Mouse (Mus musculus) mesoderm, embryonic 11.5 days (tissue): ENCODE measurements at regions not wholly inside any gene's neighbourhood (a gene's known extent, or its start where the extent isn't known, plus 50 kb on each side); places are given as distances from the start of the nearest gene placed in this dataset.
"Not testable (repeated sequence)": the region's sequence is repeated elsewhere in the genome, so short reads cannot be mapped to it uniquely, and the experiment has no call there.

Source experiments
- DNase-seq: peaks from one replicate; pipeline ENCODE4 v3.0.0-alpha.2; 2012; ENCODE audit warnings: low read depth, low spot score

GRCm38 (mm10) chr13:115911524-115912459, 397.7 kb downstream of the Isl1 start:
- DNase-seq = no peak

- no peak for DNase-seq
These were observed 398.5 kb downstream of the Isl1 start for GRCm38 (mm10) chr13:115910866-115911449.

- no peak for DNase-seq
These were observed 428.9 kb downstream of the Isl1 start for GRCm38 (mm10) chr13:115880616-115881015.

- DNase-seq = no peak
These were observed 449.0 kb downstream of the Isl1 start for GRCm38 (mm10) chr13:115860480-115860879.

- no peak for DNase-seq
These were observed 452.9 kb downstream of the Isl1 start for GRCm38 (mm10) chr13:115856632-115857031.

GRCm38 (mm10) chr13:115852689-115853356, 456.7 kb downstream of the Isl1 start:
- DNase-seq = no peak

- DNase-seq = no peak
These were observed 466.4 kb downstream of the Isl1 start for GRCm38 (mm10) chr13:115843121-115843520.

GRCm38 (mm10) chr13:115836203-115836768, 473.2 kb downstream of the Isl1 start:
- no peak for DNase-seq

GRCm38 (mm10) chr13:115825191-115825590, 484.3 kb downstream of the Isl1 start:
- peak; percentile 6 for DNase-seq

- DNase-seq = no peak
These were observed 487.0 kb downstream of the Isl1 start for GRCm38 (mm10) chr13:115822527-115822926.

- no peak for DNase-seq
These were observed 495.3 kb downstream of the Isl1 start for GRCm38 (mm10) chr13:115814211-115814610.

- no peak for DNase-seq
These were observed 510.2 kb downstream of the Isl1 start for GRCm38 (mm10) chr13:115799294-115799693.

GRCm38 (mm10) chr13:115751271-115751670, 558.2 kb downstream of the Isl1 start:
- peak; percentile 67 for DNase-seq

GRCm38 (mm10) chr13:115742080-115742479, 567.4 kb downstream of the Isl1 start:
- not testable (repeated sequence) for DNase-seq

- DNase-seq = no peak
These were observed 581.5 kb downstream of the Isl1 start for GRCm38 (mm10) chr13:115727986-115728385.

- DNase-seq = peak; percentile 19
These were observed 584.0 kb downstream of the Isl1 start for GRCm38 (mm10) chr13:115725356-115725952.

- DNase-seq = no peak
These were observed 590.2 kb downstream of the Isl1 start for GRCm38 (mm10) chr13:115719276-115719675.

- DNase-seq = peak; percentile 61
These were observed 590.6 kb downstream of the Isl1 start for GRCm38 (mm10) chr13:115718859-115719258.

- DNase-seq = peak; percentile 48
These were observed 594.4 kb upstream of the Itga1 start for GRCm38 (mm10) chr13:115696197-115696596.

- DNase-seq = peak; percentile 73
These were observed 585.7 kb upstream of the Itga1 start for GRCm38 (mm10) chr13:115687426-115687825.

- peak; percentile 39 for DNase-seq
These were observed 577.8 kb upstream of the Itga1 start for GRCm38 (mm10) chr13:115679591-115679990.
